Mouse (Mus musculus) adrenal gland, adult 2 months (tissue): ENCODE results near the gene Ugt1a8. TPM values are rescaled to one million over a fixed set of nuclear protein-coding genes. Genes with fewer than 3 reads are reported as not detected.

Experiments
- DNase-seq: peaks from one replicate; pipeline ENCODE4 v3.0.0; 2021
- polyA plus RNA-seq: library from polyadenylated mRNA; depleted of rRNA; stranded (reverse); fragments of >200 nt; gene quantifications from 2 replicates; pipeline ENCODE4 v1.2.3, GENCODE M21; 2012
- total RNA-seq, 2 experiments: library from RNA; stranded (reverse); gene quantifications; 2 replicates each; pipeline ENCODE4 v1.2.3; 2021

The Ugt1a8 gene
- total and polyA plus RNA-seq, 3 experiments: not detected

GRCm38 (mm10) chr1:88186325-88186935 lies 98.8 kb downstream of the Ugt1a8 start:
- no peak for DNase-seq

DNA sequence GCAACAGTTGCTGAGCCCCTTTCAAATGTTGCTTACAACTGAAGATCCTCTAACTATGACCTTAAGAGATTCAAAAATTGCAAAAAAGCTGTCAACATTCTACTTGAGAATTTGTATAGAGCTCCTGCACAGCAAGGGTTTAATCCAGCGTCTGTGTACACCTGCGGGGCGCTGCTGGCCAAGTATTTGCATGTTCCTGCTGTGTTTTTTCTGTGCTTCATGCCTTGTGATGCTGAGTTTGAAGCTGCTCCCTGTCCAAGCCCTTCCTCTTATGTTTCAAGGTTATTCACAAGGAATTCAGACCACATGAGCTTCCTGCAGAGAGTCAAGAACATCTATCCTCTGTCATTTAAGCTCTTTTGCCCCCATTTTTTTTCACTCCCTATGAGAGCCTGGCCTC lies 104.5 kb downstream of the Ugt1a8 start:
- DNase-seq: no peak

DNA sequence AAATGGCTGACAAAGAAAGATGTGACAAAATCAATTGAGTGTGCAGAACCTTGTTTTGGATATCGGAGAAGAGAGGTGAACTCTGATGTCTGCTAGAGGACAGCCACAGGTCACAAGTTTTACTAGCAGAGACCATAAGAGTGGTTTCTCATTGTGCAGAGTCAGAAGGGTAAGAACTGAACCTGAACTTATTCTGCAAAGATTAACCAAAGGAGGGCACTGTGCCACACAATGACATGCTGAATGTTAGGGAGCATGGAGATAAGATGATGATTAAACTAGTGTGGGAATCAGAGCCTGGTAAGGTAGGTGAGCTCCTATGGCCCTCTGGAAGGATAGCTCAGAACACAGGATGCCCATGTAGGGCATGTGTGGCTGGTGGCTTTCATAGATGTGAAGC lies 108.1 kb downstream of the Ugt1a8 start:
- peak; percentile 50 for DNase-seq

DNA sequence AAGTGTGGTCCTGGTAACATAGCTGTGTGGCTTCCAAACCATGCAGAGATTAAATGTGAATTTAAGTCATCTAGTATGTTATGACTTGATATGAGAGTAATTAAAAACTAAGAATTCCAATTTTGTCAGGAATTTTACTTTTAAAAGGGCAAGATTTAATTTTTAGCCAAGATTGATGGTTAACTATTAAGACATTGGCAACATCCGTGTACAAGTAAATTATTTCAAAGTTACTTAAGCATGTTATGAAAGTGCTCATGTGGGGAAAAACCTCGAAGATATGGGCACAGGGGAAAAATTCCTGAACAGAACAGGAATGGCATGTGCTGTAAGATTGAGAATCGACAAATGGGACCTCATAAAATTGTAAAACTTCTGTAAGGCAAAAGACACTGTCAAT lies 109.8 kb downstream of the Ugt1a8 start:
- DNase-seq: no peak

DNA sequence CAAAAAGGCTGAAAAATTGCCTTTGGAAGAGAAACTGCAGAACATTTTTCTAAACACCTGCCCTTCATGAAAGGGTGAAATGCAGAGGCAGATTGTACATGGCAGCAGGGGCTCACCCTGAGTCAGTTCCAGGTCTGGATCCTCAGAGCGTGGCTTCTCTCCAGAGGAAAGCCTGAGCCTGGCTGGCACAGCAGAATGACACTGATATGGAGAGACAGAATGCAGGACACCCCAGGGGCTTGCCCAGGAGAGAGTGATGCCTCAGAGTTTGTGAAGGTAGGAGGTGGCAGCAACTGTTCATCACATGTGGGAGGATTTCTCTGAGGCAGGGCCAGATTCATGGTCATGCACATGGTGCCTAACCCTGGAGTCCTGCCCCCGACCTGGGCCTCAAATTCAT lies 112.4 kb downstream of the Ugt1a8 start:
- DNase-seq: no peak

DNA sequence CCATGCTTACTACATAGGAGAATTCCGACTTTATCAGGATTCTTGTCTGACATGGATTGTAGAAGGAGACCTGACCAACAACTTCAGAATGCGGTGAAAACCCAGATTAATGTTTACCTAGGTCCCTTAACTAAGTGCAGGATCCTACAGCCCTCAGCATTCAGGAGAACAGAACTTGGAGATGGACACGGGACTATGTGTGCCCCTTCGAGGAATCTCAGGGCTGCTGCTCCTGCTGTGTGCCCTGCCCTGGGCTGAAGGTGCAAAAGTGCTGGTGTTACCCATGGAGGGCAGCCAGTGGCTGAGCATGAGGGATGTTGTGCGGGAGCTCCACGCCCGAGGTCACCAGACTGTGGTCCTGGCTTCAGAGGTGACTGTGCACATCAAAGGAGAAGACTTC lies 112.8 kb downstream of the Ugt1a8 start, which contains the start of gene Ugt1a2:
TSS of gene Ugt1a2 (plus strand) at position 146 of the 400 bp plus-strand sequence.
- no peak for DNase-seq

- peak; percentile 90 for DNase-seq
Observed at GRCm38 (mm10) chr1:88205294-88205922, 117.8 kb downstream of the Ugt1a8 start, which contains the start of gene Dnajb3. Gene Dnajb3, minus strand, starts transcription at chr1:88205782.

- no peak for DNase-seq
Observed at GRCm38 (mm10) chr1:88206843-88207479, 119.3 kb downstream of the Ugt1a8 start.

DNA sequence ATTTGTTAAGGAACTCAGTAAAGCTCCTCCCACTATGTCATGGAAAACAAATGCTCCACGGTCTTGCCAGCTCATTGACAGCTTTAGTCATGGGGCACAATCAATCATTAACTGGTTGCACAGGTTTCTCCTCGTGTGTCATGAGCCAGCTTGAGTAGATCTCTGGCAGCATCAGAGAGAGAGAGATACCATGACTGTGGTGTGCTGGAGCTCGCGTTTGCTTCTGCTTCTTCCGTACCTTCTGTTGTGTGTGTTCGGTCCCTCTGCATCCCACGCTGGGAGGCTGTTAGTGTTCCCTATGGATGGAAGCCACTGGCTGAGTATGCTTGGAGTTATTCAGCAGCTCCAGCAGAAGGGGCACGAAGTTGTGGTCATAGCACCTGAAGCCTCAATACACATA lies 124.2 kb downstream of the Ugt1a8 start, which contains the start of gene Ugt1a1:
TSS of gene Ugt1a1 (plus strand) at position 148 of the 400 bp plus-strand sequence.
- peak; percentile 60 for DNase-seq

DNA sequence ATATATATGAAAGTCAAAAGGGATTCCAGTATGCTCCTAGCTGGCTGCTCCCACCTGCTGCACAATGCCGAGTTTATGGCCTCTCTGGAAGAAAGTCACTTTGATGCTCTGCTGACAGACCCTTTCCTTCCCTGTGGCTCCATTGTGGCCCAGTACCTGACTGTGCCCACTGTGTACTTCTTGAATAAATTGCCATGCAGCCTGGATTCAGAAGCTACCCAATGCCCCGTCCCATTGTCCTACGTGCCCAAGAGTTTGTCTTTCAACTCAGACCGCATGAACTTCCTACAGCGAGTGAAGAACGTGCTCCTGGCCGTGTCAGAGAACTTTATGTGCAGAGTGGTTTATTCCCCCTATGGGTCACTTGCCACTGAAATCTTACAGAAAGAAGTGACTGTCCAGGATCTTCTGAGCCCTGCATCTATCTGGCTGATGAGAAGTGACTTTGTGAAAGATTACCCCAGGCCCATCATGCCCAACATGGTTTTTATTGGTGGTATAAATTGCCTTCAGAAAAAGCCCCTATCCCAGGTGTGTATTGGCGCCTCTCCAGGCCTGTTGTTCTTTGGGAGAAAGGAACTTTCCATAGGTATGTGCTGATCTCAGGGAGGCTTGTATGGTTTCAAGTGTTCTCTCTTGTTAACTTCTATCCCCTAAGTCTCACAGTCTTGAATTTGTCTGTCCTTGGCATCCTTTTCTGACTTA lies 124.9 kb downstream of the Ugt1a8 start:
- no peak for DNase-seq

- no peak for DNase-seq
Observed at GRCm38 (mm10) chr1:88213061-88213460, 125.4 kb downstream of the Ugt1a8 start.

DNA sequence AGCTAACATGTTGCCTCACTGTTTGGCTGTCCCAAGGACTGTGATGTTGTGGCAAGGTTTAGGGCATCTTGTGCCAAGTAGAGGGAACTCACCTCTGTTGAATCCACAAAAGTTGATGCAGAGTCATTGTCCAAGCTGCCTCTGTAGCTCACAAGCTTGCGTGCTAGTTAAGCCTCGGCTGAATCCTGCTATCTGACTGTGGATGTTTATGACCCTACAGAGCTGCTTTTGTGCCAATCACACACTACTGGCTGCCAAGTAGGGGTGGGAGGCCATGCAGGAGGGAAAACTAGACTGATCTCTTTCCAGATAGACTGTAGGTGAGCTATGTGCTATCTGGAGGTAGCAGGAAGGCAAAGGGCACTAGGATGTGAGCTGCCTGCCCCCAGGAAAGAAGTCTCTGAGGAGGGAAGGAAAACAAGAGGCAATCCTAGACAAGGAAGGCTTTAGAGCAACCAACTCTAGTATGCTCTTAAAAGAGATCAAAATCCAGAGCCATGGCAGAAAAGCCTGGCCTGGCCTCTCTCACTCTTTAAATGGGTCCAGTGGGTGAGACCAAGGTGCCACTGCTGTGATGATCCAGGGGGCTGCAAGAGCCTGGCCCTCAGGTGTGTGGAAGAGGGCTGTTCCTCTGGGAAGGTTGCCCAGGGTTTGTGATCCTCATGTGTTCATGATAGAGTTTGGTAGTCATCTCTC lies 126.3 kb downstream of the Ugt1a8 start:
- DNase-seq: peak; percentile 45

DNA sequence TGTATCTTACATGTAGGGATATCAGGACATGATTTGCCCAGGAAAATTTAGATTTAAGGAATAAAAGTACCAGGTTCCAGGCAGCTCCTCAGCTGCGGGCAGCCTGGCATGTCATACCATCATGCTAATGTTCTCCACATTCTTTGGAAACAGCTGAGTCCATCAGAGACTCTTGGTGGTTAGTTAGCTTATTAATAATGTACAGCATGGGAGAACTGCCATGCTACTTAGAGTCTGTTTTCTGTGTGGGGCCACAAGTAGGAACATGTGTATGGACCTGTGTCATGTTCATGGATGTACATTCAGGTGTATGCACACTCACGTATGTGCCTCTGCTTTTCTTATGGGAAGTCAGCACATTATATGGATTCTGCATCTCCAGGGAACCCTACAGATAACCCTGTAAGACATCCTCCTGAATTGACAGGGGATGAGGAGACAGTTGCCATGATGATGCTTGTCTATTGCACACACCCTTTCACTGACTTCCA lies 126.9 kb downstream of the Ugt1a8 start:
- DNase-seq: no peak

DNA sequence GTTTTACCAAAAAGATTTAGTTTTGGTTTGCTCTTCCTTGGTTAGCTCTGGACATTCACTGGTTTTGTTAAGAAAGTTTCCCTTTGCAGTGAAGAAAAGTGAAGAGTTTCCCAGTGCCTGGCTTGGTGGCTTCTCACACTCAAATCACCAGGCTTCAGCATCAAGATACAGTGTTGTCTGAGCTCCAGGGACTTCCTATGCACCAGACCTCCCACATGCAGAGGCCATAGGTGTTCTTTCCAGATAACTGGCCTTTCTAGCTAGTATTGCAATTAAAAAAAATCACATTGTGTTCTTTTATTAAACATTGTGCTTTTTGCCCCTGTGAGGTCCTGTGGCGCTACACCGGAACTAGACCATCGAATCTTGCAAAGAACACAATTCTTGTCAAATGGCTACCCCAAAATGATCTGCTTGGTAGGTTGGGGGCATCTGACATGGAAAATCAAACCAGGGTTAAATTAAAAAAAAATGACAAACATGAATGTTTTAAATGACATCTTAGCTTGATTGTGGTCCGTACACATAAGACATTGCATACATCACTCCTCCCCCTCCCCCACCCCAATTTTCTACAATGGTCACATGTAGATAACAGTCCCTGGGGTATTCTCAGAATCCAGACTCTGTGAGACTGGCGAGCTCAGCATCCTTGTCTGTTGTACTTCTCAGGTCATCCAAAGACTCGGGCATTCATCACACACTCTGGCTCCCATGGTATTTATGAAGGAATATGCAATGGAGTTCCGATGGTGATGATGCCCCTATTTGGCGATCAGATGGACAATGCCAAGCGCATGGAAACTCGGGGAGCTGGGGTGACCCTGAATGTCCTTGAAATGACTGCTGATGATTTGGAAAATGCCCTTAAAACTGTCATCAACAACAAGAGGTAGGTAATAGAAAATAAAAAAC lies 128.1 kb downstream of the Ugt1a8 start:
- DNase-seq: no peak

GRCm38 (mm10) chr1:88216551-88216950 lies 128.9 kb downstream of the Ugt1a8 start:
- no peak for DNase-seq

GRCm38 (mm10) chr1:88217144-88217543 lies 129.5 kb downstream of the Ugt1a8 start:
- DNase-seq: no peak

DNA sequence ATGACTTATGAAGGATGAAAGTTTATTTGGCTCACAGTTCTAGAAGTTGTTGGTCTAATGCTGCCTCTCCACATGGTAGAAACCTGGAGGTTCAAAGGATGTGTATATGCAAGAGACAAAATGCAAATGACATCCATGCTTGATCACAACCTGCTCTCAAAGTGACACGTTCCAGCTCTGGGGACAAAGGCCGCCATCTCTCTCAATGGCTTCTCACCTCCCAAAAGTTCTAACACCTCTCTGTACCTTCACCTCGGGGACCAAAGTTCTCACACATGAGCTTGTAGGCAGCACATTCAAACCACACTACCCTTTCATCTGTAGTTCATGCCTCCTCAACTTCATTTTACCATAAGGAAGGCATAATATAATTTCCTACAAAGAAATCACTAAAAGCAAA lies 130.0 kb downstream of the Ugt1a8 start:
- DNase-seq: no peak

GRCm38 (mm10) chr1:88218051-88218450 lies 130.4 kb downstream of the Ugt1a8 start:
- no peak for DNase-seq

DNA sequence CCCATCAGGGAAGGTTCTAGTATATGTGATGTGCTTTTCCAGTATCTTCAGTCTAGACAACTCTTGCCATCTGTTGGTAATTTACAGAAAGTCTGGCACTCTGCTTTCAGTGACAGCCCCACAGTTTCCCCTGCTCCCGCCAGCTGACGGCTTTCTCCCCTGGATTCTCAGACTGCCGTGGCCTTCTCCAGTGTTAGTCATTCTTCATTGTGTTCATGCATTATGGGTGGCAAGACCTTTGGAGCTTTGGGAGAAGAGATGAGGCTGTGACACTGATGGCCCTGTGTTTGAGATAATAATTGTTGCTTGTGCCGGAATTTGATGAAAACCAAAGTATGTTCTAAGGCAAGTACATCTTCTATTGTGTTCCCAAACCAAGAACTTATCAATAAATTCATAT lies 131.0 kb downstream of the Ugt1a8 start:
- DNase-seq: no peak

- no peak for DNase-seq
Observed at GRCm38 (mm10) chr1:88219054-88219453, 131.4 kb downstream of the Ugt1a8 start.

- no peak for DNase-seq
Observed at GRCm38 (mm10) chr1:88220336-88220735, 132.7 kb downstream of the Ugt1a8 start.
